Mouse (Mus musculus): ENCODE data around the gene Gap43. TPM values are rescaled to one million over a fixed set of nuclear protein-coding genes. Genes with fewer than 3 reads are reported as not detected.

Gap43 gene
- total RNA-seq, 2 experiments from 2014 or later = 1.7 to 2.5 TPM

Small RNAs within 50 kb of the gene (microRNA-seq; reads per million reads assigned to microRNA genes)
- gene Mir6540 = 3.1 to 4.5 reads per million in 2 experiments

All from heart, postnatal 10 days (tissue).